Mouse (Mus musculus): Measurements from ENCODE around the gene Gabarap.
A peak's percentile ranks its signal among the peaks of the same experiment; 100 is the strongest.

DNA sequence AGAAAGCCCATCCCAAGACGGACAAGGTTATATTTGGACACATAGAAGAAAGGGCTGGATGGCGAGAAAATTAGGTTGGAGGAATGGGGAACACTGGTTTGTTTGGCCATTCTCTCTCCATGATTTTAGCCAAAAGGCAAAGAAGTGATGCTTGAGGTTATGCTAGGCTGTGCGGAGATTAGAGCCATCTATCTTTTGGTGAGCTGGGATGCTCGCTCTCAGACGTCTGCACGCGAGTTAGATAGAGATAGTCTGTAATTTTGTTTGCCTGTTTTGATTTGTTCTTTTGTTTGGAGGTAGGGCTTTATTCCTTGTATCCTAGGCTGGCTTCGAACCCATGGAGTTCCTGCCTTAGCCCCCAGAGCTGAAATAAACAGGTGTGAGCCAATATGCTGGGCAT is 10.2 kb downstream of the Gabarap start:
- TF ChIP-seq MAFK (IDR thresholded peaks at IDR 0.05; ENCODE audit: borderline replicate concordance, low read depth, low read length) (no peak), USF2 (IDR thresholded peaks at IDR 0.05; ENCODE audit: borderline replicate concordance in 1 of 2, insufficient read depth in 1 of 2, low read depth in 1 of 2, low read length in 2 of 2) (no peak; a peak in 1 of 4 replicates), ZKSCAN1 (IDR thresholded peaks at IDR 0.05; ENCODE audit: low read depth, low read length) (no peak), MEF2A (IDR thresholded peaks at IDR 0.05; ENCODE audit: extremely low read depth, insufficient replicate concordance, low read depth, low read length, poor library complexity, severe bottlenecking) (no peak), CTCF (IDR thresholded peaks at IDR 0.05 in 2 of 3, conservative IDR thresholded peaks at IDR 0.05 in 1 of 3; ENCODE audit: control insufficient read depth in 1 of 3, insufficient read depth in 1 of 3, low read depth in 2 of 3, low read length in 3 of 3, poor library complexity in 1 of 3, severe bottlenecking in 1 of 3) (no peak), CHD2 (IDR thresholded peaks at IDR 0.05; ENCODE audit: low read length) (no peak), TCF12 (IDR thresholded peaks at IDR 0.05; ENCODE audit: low read depth, low read length) (no peak), ZC3H11A (IDR thresholded peaks at IDR 0.05; ENCODE audit: low read depth, low read length) (no peak), GATA1 (IDR thresholded peaks at IDR 0.05; ENCODE audit: low read depth, low read length) (no peak), EP300 (IDR thresholded peaks at IDR 0.05; ENCODE audit: low read depth in 1 of 2, low read length in 2 of 2) (no peak), BHLHE40 (IDR thresholded peaks at IDR 0.05; ENCODE audit: borderline replicate concordance, low read depth, low read length) (peak; percentile 79; the same call in 1 of the 2 replicates), ZMIZ1 (IDR thresholded peaks at IDR 0.05; ENCODE audit: low read depth, low read length) (no peak)
